Mouse (Mus musculus) heart, adult 11 months (tissue): ENCODE measurements around the gene Ppbp.

Experiments
- DNase-seq: peaks from one replicate; pipeline ENCODE4 v3.0.0; 2022

The Ppbp gene

DNA sequence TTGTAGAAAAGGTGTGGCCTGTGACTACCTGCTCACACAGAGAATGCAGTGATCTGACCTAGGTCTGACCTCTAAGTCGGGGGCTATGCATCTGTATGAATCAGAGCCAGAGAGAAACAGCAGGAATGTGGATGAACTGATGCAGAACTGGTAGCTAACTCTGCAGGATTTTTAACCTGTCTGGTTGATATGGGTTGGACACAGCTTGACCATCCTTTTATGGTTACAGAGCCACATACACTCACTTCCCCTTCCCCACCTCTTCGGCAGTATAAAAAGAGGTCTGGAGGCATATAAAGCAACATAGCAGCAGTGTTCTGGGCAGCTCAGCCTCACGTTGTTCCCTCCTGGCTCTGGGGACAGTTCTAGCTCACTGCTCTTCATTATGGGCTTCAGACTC lies at the start of gene Ppbp:
Gene Ppbp (plus strand): TSS at position 301 of the 400 bp plus-strand sequence.
- no peak for DNase-seq

- no peak for DNase-seq
These were observed 45.7 kb upstream of the Ppbp start for GRCm38 (mm10) chr5:90722656-90723055.

DNA sequence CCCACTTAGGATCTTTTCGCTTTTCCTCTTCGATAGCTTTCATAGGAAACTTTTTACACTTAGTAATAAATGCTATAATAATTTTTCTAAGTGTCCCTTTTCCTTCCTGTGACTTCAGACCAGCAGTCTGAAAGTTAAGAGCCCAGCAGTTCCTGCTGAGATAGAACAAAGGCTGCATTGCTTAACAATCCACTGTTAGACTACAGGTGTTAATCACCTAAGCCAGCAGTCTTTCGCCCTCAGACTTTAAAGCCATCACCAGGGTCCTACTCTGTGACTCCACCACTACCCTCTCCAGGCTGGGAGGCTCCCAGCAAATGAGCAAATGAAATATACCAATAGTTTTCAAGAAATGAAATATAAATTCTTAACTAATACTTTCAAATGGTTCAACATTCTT lies 40.1 kb upstream of the Ppbp start:
- DNase-seq, result no peak

DNA sequence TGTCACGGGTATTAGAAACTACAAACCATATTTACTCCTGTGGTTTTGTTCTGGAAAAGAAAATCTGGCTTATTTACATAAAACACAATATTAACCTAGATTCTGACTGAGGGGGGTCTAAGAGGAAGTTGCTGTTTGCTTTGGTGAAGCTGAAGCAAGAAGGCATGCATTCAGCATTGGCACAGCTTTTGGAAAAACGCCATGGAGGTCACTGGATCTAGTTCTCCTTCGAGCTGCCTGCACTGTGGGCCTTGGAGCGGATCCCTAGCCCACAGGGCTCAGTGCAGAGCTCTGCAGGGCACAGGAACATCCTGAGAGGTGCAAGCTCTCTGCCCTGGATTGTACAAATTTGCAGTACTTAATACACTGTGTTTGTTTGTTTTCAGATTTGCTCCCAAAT lies 36.8 kb upstream of the Ppbp start:
- DNase-seq, result peak; percentile 89

DNA sequence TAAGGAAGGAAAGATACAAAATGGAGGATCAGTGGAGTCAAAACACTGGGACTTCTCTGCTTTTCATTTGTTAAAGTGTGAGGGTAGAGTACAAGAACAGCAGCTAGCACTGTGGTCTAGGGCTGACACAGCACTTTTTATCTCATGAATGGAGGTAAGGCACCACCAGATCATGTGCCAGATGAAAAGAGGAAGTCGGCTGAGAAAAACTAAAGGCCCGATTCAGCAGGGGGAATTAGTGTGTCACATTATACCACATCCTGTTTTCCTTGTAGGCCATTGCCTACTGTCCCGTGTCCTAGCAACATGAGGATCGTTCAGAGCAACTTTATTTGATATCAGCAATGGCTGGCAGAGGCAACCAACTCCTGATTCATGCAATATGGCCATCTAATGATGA lies 26.3 kb upstream of the Ppbp start:
- peak; percentile 95 for DNase-seq

DNA sequence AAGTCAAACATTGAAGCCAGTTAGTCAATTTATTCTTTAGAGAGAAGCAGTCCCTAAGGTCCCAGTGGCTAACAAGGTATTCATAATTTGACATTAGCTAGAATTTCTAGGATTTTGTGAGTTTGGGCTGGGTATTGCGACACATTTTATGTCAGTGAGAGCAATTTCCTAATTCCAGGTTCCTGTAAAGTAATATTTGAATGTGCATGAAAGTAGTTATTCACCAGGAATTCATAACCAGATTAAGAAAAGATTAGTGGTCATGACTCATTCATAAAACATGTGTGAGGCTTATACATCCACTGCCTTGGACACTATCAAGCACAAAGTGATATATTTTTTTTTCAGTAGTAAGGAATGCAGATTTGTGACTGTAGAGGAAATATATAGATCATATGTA lies 14.4 kb upstream of the Ppbp start:
- no peak for DNase-seq

- DNase-seq, result peak; percentile 93
These were observed 10.2 kb upstream of the Ppbp start for GRCm38 (mm10) chr5:90758020-90758605.

GRCm38 (mm10) chr5:90759077-90760065 lies 8.9 kb upstream of the Ppbp start, which contains the start of gene Cxcl5:
Gene Cxcl5, plus strand, starts transcription at chr5:90759360.
- peak; percentile 91 for DNase-seq

DNA sequence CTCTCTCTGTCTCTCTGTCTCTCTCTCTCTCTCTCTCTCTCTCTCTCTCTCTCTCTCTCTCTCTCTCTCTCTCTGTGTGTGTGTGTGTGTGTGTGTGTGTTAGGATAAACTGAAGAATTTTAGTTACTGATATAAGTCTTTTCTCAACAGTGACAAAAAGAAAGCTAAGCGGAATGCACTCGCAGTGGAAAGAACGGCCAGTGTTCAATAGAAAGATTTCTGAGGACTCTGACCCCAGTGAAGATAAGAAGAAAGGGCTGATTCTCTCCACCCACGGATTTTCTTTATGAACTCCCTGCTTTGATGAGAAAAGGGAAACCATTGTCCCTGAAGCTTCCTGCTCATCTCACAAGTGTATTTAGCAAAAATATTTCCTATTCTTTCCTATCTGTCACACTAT lies 8.0 kb upstream of the Ppbp start:
- DNase-seq, result no peak

DNA sequence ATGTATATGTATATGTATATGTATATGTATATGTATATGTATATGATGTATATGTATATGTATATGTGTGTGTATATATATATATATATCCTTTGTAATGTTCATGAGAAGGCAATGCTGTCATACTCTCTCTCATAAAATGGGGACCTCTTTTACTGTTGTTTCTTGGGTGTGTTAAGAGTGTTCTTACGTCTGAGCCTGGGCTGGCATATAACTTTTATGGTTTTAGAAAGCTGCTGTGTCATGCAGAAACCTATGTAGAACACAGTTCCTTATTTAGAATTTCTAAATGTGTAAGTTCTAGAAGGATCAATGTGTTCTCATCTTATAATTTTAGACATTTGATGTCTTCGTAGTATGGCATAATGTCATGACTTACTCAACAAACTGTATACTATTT lies 7.5 kb upstream of the Ppbp start:
- no peak for DNase-seq

DNA sequence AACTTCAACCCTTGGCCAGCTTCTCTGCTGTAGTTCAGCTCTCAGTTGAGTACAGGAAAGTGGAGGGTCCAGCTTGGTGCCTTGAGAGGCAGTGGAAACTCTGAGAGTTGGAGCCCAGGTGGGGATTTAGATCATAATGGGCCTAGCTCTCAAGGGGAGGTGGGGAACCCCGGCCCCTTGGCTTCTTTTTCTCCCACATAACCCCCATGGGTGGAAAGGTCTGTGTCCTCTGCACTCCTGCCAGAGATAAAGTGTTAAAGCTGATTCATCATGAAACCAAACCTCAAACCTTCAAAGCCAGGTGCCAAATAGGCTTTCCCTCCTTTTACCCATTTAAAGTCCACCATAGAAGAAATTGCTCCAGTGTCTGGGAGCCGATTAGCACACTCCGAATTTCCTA lies 6.5 kb upstream of the Ppbp start:
- no peak for DNase-seq

DNA sequence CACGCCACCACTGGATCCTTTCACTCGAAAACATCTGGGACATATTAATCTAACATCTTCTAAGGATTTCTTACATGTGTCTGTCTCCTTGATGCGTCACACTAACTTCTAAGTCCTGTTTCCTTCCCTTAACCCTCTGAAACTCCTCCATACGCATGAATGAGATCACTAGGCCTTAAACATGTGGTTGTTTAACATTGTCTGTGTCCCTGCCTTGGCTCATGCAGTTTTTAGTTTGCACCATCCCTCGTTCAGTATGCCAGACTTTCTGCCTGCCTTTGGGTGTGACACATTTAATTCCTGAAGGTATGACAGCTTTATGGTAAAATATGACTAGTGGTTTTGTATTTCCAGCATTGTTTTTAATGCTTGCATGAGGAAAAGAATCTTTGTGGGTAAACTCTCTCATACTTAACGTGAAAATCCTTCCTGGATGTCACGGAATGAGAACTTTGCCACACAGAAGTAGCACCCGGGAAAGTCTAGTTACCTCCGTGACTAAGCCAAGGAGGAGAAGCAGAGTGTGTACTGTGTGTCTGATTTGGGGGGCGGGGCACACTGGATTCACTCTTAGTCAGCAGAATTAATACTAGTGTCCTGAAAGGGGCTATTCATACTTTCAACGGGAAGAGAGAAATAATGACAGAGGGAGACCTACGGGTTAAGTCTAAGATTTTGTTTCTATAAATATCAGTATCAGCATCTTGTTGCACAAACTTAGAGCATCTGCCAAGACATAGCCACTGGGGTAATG lies 4.2 kb upstream of the Ppbp start:
- DNase-seq, result no peak

DNA sequence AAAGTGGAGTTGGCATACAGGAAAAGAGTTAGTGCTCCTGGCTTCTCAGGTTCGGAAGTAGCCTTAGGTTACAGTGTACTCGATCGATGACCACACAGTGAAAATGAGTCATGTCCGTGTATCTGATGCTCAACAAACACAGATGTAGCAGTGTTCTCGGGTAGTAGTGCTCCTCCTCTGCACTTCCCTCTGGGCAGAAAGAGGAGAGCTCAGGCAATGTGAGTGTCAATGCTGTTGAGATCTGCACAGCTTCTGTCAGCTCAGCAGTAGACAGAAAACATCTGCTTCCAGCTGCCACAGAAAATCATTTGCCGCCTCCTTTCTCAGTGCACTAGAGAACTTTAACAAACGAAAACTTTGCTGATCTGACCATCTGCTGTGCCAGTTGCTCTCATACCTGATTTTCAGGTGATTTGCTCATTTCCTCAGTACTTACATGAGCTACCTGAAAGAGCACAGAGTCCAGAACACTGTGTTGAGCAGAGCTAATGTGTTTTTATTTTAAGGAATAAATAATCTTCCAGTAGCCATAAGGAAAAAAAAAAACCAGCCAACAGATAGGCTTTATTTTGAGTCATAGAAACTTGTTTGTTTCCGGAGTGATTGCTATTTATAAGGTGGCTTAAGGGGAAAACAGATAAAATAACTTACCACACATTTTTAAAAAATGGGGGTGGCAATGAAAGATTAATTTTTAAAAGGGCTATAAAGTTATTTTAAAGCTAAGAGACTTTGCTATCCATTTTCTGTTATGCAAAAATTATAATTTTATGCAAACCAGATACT lies 2.3 kb upstream of the Ppbp start:
- peak; percentile 88 for DNase-seq

GRCm38 (mm10) chr5:90771369-90771768 lies 3.1 kb downstream of the Ppbp start:
- peak; percentile 87 for DNase-seq

GRCm38 (mm10) chr5:90771880-90772653 lies 3.7 kb downstream of the Ppbp start, which contains the start of gene Pf4:
Gene Pf4, plus strand, starts transcription at chr5:90772435.
- DNase-seq, result peak; percentile 98

- no peak for DNase-seq
These were observed 7.2 kb downstream of the Ppbp start for GRCm38 (mm10) chr5:90775562-90775961.

GRCm38 (mm10) chr5:90777621-90778020 lies 9.3 kb downstream of the Ppbp start:
- peak; percentile 90 for DNase-seq

DNA sequence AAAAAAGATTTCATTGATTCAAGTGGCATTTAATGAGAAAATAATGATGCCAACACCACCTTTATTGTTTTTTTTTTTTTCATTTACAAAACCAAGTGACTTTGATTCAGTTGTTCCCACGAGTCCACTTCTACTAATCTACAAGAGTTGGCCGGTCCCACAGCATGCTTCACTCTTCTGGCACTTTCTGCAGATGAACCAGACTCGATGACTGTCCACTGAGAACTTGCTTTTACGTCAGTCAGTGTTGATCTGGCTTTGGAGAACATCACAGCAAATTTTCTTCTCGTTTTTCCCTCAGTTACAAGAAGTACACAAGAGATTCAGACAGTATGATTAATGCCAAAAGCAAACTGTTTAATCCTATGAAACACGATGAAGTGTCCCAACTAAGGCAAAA lies 10.5 kb downstream of the Ppbp start:
- DNase-seq, result peak; percentile 96

DNA sequence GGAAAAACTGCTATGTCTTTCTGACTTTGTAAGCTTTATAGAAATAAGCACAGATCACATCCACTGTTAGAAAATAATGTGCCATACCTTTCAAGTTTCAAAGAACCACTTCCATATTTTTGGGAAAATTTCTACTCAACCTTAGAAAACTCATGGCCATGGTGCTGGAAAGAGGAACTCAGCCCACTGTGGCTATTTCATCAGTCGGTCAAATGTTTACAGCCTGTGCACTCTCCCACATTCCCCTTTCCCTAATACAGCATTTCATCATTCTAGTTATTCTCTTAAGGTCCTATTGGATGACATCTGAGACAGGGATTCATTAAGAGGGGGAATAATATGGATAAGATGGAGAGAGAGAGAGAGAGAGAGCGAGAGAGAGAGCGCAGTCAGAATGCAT lies 15.4 kb downstream of the Ppbp start:
- DNase-seq, result no peak

GRCm38 (mm10) chr5:90785659-90786588 lies 17.6 kb downstream of the Ppbp start, which contains the start of gene Cxcl3:
Gene Cxcl3, plus strand, starts transcription at chr5:90786103.
- peak; percentile 86 for DNase-seq
